Mouse (Mus musculus) hindbrain, embryonic 12.5 days (tissue): ENCODE data around the gene Dnal1. TPM values are rescaled to one million over a fixed set of nuclear protein-coding genes. Genes with fewer than 3 reads are reported as not detected.
A peak's percentile ranks its signal among the peaks of the same experiment; 100 is the strongest.

ENCODE experiments used
- ATAC-seq: fragments of 200-750 bp; cut with Nextera tagmentation; 2 replicates; pipeline ENCODE4 v1.8.0; 2017; ENCODE audit warnings: moderate TSS enrichment; ENCODE audit not compliant: low FRiP score
- H3K27ac ChIP-seq: fragments of 300-500 bp; sonication (generic); 2 replicates; pipeline ENCODE4 v1.5.1; 2016; ENCODE audit warnings: mild to moderate bottlenecking
- H3K27me3 ChIP-seq: fragments of 300-500 bp; sonication (generic); 2 replicates; pipeline ENCODE4 v1.6.1; 2016; ENCODE audit warnings: mild to moderate bottlenecking
- H3K36me3 ChIP-seq: fragments of 300-500 bp; sonication (generic); 2 replicates; pipeline ENCODE4 v1.6.1; 2016; ENCODE audit warnings: mild to moderate bottlenecking
- H3K4me1 ChIP-seq: fragments of 300-500 bp; sonication (generic); 2 replicates; pipeline ENCODE4 v1.6.1; 2016
- H3K4me2 ChIP-seq: fragments of 300-500 bp; sonication (generic); replicated peaks from 2 replicates; pipeline ENCODE4 v1.6.1; 2016; ENCODE audit warnings: mild to moderate bottlenecking
- H3K4me3 ChIP-seq: fragments of 300-500 bp; sonication (generic); 2 replicates; pipeline ENCODE4 v1.5.1; 2016; ENCODE audit warnings: mild to moderate bottlenecking
- H3K9ac ChIP-seq: fragments of 300-500 bp; sonication (generic); 2 replicates; pipeline ENCODE4 v1.6.1; 2016; ENCODE audit warnings: mild to moderate bottlenecking, moderate library complexity
- H3K9me3 ChIP-seq: fragments of 300-500 bp; sonication (generic); replicated peaks from 2 replicates; pipeline ENCODE4 v1.6.1; 2016; ENCODE audit warnings: mild to moderate bottlenecking
- WGBS: fragments of 180-500 bp; shearing (Covaris S2); methylation state at CpG from one replicate; pipeline ENCODE4 v1.1.7; 2016; 5-methylcytosine and 5-hydroxymethylcytosine counted together
- polyA plus RNA-seq: library from polyadenylated mRNA; unstranded; fragments of >200 nt; fragmentation: Nextera tagmentation; extraction: Ambion mirVana; gene quantifications from 2 replicates; pipeline ENCODE4 v1.2.1, GENCODE M21; 2016

Gene Dnal1
- polyA plus RNA-seq, 1 experiment from 2014 or later = 8.7 TPM

DNA sequence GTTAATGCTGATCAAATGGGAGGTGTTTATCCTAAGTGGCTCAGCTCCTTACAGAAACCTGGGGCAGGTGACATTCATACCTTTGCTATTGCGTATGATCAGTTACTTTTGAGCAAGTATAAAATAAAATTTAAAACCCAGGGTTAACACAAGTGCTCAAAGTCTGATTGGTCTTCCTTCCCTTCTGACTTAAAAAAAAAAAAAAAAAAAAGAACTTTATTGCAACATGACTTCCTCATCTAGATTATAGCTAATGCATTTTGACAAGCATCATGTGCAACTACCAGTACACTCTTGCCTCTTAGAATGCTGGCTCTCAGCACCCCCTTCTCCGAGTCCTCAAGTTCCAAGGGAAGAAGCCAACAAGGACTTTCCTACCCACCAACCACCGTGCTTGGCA lies 58.0 kb downstream of the Dnal1 start:
- Histone ChIP-seq H3K27ac (no peak overlapping the region), H3K9me3 (no peaks in the 10 kb centered on the region), H3K4me2 (no peak overlapping the region), H3K27me3 (no peaks in the 10 kb centered on the region), H3K36me3 (peaks cover 30% of the 10 kb centered on the region), H3K9ac (no peak overlapping the region), H3K4me3 (no peak overlapping the region), H3K4me1 (peaks cover 22% of the 10 kb centered on the region)
- ATAC-seq = no peak
- WGBS = 96% methylated on average over 3 of the region's 3 CpGs

DNA sequence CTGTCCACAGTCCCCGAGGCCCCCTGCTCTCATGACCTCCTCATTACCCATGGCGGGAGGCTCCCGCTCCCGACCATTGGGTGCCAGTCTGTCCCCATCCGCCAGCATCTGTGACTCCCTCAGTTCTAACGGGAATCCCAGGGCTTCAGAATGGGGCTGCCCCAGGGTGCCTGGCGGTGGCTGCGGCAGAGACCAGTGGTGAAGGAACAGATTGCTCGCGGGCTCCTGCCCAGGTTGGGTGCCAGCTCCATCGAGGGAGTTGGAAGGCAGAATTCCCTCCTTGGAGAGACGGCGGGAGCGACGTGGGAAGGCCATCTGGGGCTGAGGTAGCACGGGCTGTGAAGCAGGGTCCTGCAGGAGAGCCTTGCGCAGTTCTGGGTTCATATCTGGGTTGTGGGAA lies 58.7 kb downstream of the Dnal1 start:
- H3K36me3 ChIP-seq = peaks cover 30% of the 10 kb centered on the region
- peaks cover 29% of the 10 kb centered on the region for H3K4me1 ChIP-seq
- H3K27me3 ChIP-seq = no peaks in the 10 kb centered on the region
- no peak overlapping the region for H3K4me2 ChIP-seq
- H3K9ac ChIP-seq = no peak overlapping the region
- no peak overlapping the region for H3K27ac ChIP-seq
- no peak for ATAC-seq
- H3K4me3 ChIP-seq = no peak overlapping the region
- H3K9me3 ChIP-seq = no peaks in the 10 kb centered on the region
- WGBS = 92% methylated on average over 17 of the region's 17 CpGs

DNA sequence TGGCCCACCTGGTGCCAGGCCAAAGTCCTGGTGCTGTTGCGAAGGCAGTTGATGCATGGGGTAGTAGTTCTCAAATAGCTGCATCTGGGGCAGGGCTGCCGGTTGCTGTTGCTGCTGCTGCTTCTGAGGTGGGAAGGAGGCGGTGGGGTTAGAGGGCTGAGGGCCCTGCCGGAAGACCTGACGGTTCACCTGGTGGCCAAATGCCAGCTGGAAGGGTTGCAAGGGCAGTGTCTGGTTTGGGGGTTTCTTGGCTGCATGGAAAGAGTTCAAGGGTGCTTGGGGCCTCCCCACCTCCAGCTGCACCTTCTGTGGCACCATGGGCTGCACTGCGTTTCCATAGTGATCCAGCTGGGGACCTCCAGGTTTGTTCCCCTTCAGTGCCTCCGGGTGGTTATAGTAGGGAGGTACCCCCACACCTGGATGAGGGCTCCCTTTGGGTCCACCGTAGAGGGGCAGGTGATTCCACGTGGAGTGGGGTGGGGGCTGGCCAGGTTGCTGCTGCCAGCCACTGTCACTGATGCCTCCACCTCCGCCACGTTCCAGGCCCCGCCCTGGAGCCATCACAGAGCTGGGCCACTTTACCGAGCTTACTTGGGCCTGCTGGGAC lies 59.2 kb downstream of the Dnal1 start:
- no peak overlapping the region for H3K27ac ChIP-seq
- ATAC-seq = no peak
- H3K9me3 ChIP-seq = no peaks in the 10 kb centered on the region
- peaks cover 34% of the 10 kb centered on the region for H3K4me1 ChIP-seq
- no peaks in the 10 kb centered on the region for H3K27me3 ChIP-seq
- peaks cover 30% of the 10 kb centered on the region for H3K36me3 ChIP-seq
- no peak overlapping the region for H3K4me3 ChIP-seq
- no peak overlapping the region for H3K9ac ChIP-seq
- H3K4me2 ChIP-seq = no peak overlapping the region
- WGBS = 94% methylated on average over 13 of the region's 13 CpGs

DNA sequence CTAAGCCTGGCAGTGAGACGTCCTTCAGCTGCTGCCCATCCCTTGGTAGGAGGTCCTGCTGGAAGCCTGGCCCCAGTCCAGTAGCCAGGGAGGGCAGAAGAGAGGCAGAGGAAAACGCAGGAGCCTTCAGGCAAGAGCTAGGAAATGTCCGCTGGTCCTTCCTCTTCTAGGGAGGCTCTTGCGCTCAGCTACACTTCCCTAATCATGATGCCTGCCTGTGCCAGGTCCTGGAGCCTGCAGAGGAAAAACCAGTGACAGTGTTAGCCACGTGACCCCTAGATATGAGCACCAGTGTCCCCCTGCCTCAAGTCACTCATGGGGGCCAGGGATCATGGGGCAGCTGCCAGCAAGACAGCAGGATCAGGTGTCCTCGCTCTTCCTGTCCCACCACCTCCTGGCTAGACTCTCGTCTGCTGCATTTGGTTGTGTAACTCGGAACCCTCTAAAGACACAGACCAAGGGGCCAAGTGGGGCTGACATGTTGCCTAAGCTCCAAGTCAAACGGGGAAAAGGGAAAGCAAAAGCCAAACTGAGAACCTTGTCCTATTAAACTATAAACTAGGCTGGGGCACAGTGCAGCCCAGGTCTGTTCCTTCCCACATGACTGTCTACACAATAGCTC lies 60.1 kb downstream of the Dnal1 start:
- H3K9me3 ChIP-seq = no peaks in the 10 kb centered on the region
- no peak overlapping the region for H3K4me2 ChIP-seq
- peaks cover 38% of the 10 kb centered on the region for H3K4me1 ChIP-seq
- peaks cover 30% of the 10 kb centered on the region for H3K36me3 ChIP-seq
- H3K9ac ChIP-seq = no peak overlapping the region
- H3K27me3 ChIP-seq = no peaks in the 10 kb centered on the region
- H3K4me3 ChIP-seq = no peak overlapping the region
- peak overlapping the region; percentile 89; the same call in 1 of the 2 replicates for H3K27ac ChIP-seq
- WGBS = 79% methylated on average over 9 of the region's 9 CpGs
- no peak for ATAC-seq

DNA sequence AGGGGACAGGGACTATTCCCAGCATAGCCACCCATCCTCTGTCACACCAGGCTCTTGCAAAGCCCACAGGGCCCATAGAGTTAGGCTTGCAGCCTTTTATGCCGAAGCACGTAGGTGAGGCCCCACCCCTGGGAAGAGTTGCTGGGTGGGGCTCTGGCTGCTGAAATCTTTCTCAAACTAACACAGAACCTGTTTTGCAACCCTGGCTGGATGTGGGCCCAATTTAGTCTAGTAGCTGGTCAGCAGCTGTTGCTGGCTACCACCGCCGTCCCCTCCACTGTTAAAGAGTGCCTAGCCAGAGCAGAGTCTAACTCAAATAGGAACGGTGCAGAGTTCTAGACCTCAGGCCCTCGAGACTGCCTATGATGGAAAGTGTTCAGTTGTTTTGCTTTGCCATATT lies 60.7 kb downstream of the Dnal1 start:
- H3K27ac ChIP-seq = peak overlapping the region; percentile 89
- no peak for ATAC-seq
- 84% methylated on average over 6 of the region's 6 CpGs for WGBS
- H3K4me3 ChIP-seq = no peak overlapping the region
- no peak overlapping the region for H3K9ac ChIP-seq
- H3K9me3 ChIP-seq = no peaks in the 10 kb centered on the region
- no peak overlapping the region; the same call in 1 of the 2 replicates for H3K4me2 ChIP-seq
- no peaks in the 10 kb centered on the region for H3K27me3 ChIP-seq
- H3K36me3 ChIP-seq = peaks cover 30% of the 10 kb centered on the region
- H3K4me1 ChIP-seq = peaks cover 39% of the 10 kb centered on the region

DNA sequence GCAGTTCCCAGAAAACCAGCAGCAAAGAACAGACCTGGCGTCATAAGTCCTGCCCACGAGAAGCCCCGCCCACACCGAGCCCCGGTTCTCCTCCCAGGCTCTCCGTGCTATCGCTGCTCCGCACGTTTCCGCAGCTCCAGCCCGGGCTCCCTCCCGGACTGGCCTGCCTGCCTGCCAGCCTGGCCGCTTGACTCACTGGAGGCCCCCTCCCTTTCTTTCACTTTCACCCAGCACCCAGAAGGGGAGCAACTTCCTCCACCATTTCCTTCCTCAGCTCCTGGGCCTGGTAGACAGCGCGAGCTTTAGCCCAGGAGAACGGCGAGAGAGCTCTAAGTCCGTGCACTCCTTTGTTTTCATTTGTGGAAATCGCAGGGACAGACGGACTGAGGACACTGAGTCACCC lies 61.5 kb downstream of the Dnal1 start:
- under 1% methylated on average over 20 of the region's 20 CpGs for WGBS
- Histone ChIP-seq H3K27ac (peak overlapping the region; percentile 89), H3K36me3 (peaks cover 30% of the 10 kb centered on the region), H3K27me3 (no peaks in the 10 kb centered on the region), H3K4me1 (peaks cover 47% of the 10 kb centered on the region), H3K9me3 (no peaks in the 10 kb centered on the region), H3K4me2 (peak overlapping the region; percentile 66), H3K9ac (peak overlapping the region; percentile 76), H3K4me3 (peak overlapping the region; percentile 39)
- ATAC-seq = peak; percentile 70

DNA sequence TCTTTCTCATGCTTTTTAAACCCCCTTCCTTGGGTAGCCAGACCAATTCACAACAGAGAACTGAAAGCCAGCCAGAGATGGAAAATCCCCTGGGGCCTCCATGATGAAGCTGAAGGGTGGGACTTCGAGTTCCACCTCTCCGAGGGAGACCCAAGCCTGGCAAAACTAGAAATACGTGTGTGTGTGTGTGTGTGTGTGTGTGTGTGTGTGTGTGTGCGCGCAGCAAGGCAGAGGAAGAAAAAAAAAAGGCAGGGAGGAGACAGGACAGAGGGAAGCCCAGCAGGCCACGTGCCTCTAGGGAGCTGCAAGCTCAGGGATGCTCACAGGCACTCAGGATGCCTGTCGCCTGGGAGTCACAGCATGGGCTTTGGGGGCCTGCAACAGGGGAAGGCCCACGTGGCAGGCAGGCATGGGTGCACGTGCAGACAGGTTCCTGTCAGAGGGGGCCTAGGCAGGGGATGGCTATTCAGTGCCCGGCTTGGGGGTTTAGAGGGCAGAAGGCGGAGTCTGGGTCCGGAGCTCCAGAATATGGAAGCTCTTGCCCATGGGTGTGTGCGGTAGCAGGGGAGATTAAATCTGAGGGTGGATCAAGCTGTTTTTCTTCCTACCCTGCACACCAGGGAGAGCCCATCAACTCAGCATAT lies 62.1 kb downstream of the Dnal1 start:
- Histone ChIP-seq H3K9me3 (no peaks in the 10 kb centered on the region), H3K9ac (peak overlapping the region; percentile 76), H3K4me3 (peak overlapping the region; percentile 39), H3K27ac (peak overlapping the region; percentile 89), H3K4me1 (peaks cover 53% of the 10 kb centered on the region), H3K27me3 (no peaks in the 10 kb centered on the region), H3K4me2 (peak overlapping the region; percentile 66), H3K36me3 (peaks cover 24% of the 10 kb centered on the region)
- no peak; the same call in 1 of the 2 replicates for ATAC-seq
- WGBS = 6% methylated on average over 13 of the region's 13 CpGs

DNA sequence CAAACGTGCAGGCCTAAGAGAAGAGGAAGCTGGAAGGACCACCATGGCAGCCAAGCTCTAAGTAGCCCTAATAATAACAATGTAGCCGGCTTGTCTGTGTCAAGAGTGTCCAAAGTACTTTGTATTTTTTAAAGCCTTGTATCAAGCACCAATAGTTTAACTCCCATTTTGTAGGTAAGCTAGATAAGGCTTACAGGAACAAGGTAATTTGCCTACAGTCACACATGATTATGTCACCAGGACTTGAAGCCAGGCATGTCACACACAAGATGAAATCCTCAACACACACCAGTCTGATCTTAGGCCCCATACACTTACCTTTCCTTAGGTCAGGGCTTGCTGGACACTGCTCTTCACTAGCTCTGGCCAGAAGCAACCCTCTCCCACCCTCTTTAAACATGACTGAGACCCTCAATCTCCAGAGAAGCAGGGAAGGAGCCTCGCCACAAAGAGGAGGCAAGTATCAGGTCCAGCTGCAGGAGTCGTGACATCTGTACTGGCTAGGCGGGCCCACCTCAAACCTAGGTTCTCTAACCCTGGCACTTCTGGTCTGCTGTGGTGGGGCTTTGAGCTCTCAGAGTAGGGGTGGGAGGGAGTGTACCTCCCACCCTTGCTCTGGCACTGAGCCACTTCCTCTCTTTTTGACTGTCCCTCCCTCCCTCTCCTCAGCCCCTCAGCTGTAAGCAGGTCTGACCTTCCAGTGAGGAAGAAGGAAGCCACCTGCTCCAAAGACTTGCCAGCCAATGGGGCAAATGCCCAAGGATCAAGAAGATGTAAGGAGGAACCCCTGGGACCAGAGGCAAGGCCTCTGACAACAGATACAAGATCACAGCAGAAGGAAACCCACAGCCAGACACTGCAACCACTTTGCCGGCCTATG lies 63.0 kb downstream of the Dnal1 start:
- ATAC-seq = no peak
- peak overlapping the region; percentile 10 for H3K9ac ChIP-seq
- H3K4me1 ChIP-seq = peaks cover 62% of the 10 kb centered on the region
- 37% methylated on average over 6 of the region's 6 CpGs for WGBS
- no peaks in the 10 kb centered on the region for H3K27me3 ChIP-seq
- H3K27ac ChIP-seq = peak overlapping the region; percentile 89
- H3K4me3 ChIP-seq = no peak overlapping the region
- peak overlapping the region; percentile 66; the same call in 1 of the 2 replicates for H3K4me2 ChIP-seq
- H3K36me3 ChIP-seq = peaks cover 16% of the 10 kb centered on the region
- H3K9me3 ChIP-seq = no peaks in the 10 kb centered on the region

DNA sequence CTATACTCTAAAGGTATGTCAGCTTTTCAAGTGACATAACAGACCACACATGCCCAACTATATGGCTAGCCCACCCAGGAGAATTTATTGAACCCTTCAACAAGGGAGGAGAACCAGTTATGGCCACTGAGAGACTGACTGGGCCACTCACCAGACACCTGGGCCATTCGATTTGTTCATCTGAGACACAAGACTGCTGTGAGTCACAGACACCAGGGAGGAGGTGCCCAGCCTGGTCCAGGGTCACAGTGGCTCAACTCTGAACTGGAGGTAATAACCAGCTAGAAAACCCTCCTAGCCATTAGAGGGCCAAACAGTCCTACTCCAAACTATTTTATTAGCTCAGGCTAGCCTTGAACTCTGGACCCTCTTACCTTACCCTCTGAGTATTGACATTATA lies 63.9 kb downstream of the Dnal1 start:
- Histone ChIP-seq H3K4me2 (no peak overlapping the region), H3K36me3 (peaks cover 9% of the 10 kb centered on the region), H3K27me3 (no peaks in the 10 kb centered on the region), H3K9ac (no peak overlapping the region), H3K4me1 (peaks cover 62% of the 10 kb centered on the region), H3K4me3 (no peak overlapping the region), H3K9me3 (no peaks in the 10 kb centered on the region), H3K27ac (no peak overlapping the region)
- 58% methylated on average over 1 of the region's 1 CpGs for WGBS
- no peak for ATAC-seq

DNA sequence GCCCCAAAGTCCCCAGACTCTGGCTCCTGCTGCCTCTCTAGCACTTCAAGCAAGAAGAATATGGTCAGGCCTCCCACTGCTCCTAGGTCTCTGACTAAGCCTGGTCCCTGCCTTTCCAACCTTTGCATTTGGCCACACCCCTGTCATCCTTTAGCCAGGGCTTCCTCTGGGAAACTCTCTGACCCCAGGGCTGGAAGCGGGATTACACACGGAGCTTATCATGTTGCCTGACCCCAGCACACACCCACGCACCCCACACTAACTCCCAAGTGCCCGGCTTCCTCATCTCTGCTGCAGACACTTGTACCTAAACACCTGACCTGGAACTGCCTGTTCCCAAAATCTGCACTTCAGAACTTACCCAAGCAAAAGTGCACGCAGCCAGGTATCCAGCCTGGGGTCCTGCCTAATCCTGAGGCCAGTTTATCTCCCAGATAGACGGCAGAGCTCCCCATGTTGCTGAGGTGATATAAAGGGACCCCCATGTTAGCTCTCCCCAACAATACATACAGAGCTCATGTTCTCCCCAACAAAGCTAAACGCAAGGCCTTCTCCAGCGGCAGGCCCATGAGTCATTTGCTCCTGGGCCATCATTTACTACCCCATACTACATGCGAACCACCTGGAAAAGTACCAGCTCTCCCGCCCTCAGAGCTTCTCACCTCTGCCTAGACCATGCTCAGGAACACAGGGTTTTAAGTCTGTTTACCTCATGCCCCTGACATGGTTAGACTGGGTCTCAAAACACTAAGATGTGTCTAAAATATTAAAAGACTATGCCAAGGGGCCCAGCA lies 64.7 kb downstream of the Dnal1 start:
- 73% methylated on average over 10 of the region's 10 CpGs for WGBS
- Histone ChIP-seq H3K36me3 (peaks cover under 1% of the 10 kb centered on the region; the same call in 1 of the 2 replicates), H3K4me1 (peaks cover 62% of the 10 kb centered on the region), H3K9me3 (no peaks in the 10 kb centered on the region), H3K4me2 (no peak overlapping the region), H3K27ac (no peak overlapping the region), H3K9ac (no peak overlapping the region), H3K4me3 (no peak overlapping the region), H3K27me3 (no peaks in the 10 kb centered on the region)
- ATAC-seq = no peak

DNA sequence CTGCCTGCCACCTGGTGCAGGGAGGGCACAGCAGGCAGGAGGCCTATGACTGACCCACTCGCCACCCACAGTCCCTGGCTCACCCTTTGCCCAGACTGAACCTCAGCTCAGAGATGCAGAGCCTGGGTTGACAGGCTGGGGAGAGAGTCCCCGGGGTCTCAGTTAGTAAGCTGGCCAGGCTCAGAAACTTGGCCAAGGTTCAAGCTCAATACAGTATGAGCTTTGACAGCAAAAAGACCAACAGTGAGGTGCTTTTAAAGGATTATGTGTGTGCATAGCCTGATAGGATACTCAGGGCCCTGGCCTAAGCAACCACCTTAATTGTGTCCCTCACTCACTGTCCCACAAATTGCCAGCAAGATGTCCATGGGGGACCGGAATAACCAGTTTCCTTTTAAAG lies 65.9 kb downstream of the Dnal1 start:
- Histone ChIP-seq H3K4me2 (no peak overlapping the region), H3K4me3 (no peak overlapping the region), H3K36me3 (no peaks in the 10 kb centered on the region), H3K27me3 (no peaks in the 10 kb centered on the region), H3K9me3 (no peaks in the 10 kb centered on the region), H3K4me1 (peaks cover 59% of the 10 kb centered on the region), H3K9ac (no peak overlapping the region), H3K27ac (peak overlapping the region; percentile 8; the same call in 1 of the 2 replicates)
- ATAC-seq = no peak
- 65% methylated on average over 3 of the region's 3 CpGs for WGBS
